Mouse (Mus musculus): ENCODE measurements around the gene Arhgef25. TPM values are rescaled to one million over a fixed set of nuclear protein-coding genes. Genes with fewer than 3 reads are reported as not detected.

The Arhgef25 gene
- polyA plus RNA-seq (2015; fragmentation: Nextera tagmentation; extraction: Ambion mirVana): 1.9 and 2.6 TPM in 2 replicates

GRCm38 (mm10) chr10:127189651-127190381 lies at the start of gene Arhgef25:
Gene Arhgef25, minus strand, starts transcription at chr10:127190083.
- TF ChIP-seq CTCF (IDR thresholded peaks at IDR 0.05; ENCODE audit: low read depth) (no peak), EP300 (IDR thresholded peaks at IDR 0.05; ENCODE audit: low read depth) (no peak)
- Histone ChIP-seq H3K4me1 (ENCODE audit: insufficient read depth) (peaks cover 38% of the 10 kb centered on the region), H3K4me2 (ENCODE audit: low read depth, low read length) (peak within 1 kb of the TSS; percentile 90), H3K9ac (replicated peaks) (peak within 1 kb of the TSS; percentile 63), H3K27ac (ENCODE audit: low read depth) (peak within 1 kb of the TSS; percentile 66), H3K36me3 (replicated peaks; ENCODE audit: insufficient read depth, low read length) (no peaks in the 10 kb centered on the region), H3K9me3 (ENCODE audit: low read length) (no peaks in the 10 kb centered on the region; the same call in 1 of the 2 replicates), H3K4me3 (ENCODE audit: low read depth, low read length) (peak within 1 kb of the TSS; percentile 60), H3K27me3 (ENCODE audit: insufficient read depth, low read length) (peaks cover 36% of the 10 kb centered on the region)
- ATAC-seq (peak; percentile 15), DNase-seq (no peak)
- WGBS (ENCODE audit: insufficient replicate concordance): 6% methylated on average over 35 of the region's 35 CpGs

DNA sequence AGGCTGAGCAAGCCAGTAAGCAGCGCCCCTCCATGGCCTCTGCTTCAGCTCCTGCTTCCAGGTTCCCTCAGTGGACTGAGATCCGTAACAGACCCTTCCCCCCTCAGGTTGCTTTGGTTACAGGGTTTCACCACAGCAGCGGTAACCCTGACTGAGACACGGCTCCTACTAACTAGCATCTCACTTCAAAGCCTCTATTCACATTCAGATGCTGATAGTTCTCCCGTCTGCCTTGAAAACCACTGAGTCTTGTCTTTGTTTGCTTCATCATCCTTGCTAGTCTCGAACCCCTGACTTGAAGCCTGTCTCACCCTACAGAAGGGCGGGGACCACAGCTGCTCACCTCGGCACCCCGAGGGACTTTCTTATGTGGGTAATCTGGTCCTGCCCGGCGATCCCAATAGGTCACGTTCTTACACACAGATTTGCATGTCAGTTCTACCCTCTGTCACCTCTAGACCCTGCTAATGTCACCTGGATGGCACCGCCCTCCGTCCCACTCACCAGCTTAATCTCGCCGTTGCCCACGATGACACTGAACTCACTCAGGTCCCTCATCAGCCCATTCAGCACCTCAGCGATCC lies 48.5 kb upstream of the Arhgef25 start:
- Histone ChIP-seq H3K4me3 (ENCODE audit: low read depth, low read length) (no peak overlapping the region), H3K27me3 (ENCODE audit: insufficient read depth, low read length) (peaks cover 19% of the 10 kb centered on the region), H3K36me3 (replicated peaks; ENCODE audit: insufficient read depth, low read length) (no peaks in the 10 kb centered on the region), H3K9me3 (ENCODE audit: low read length) (no peaks in the 10 kb centered on the region), H3K9ac (replicated peaks) (no peak overlapping the region), H3K4me2 (ENCODE audit: low read depth, low read length) (no peak overlapping the region), H3K4me1 (ENCODE audit: insufficient read depth) (no peaks in the 10 kb centered on the region), H3K27ac (ENCODE audit: low read depth) (no peak overlapping the region)
- ATAC-seq (no peak), DNase-seq (no peak)
- WGBS (ENCODE audit: insufficient replicate concordance): 61% methylated on average over 18 of the region's 18 CpGs
- no peak for TF ChIP-seq CTCF (IDR thresholded peaks at IDR 0.05; ENCODE audit: low read depth)
- no peak for TF ChIP-seq EP300 (IDR thresholded peaks at IDR 0.05; ENCODE audit: low read depth)

DNA sequence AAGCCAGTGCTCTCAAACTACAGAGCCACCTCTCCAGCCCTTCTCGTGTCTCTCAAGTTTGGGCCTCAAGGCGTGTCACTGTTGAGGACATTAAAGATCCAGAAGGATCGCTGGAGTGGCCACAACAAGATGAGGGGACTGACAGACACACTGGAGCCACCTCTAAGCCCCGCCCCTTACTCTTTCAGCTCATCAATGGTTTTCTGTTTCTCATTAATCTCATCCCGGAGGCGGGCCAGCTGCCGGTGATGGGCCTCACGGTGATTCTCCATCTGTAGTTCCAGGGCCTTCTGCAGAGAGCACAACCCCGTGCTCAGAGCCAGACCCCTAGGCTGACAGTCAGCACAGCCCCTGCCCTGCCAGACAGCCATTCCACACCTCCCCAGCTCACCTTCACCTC lies 46.7 kb upstream of the Arhgef25 start:
- no peak for DNase-seq
- H3K4me2 ChIP-seq (ENCODE audit: low read depth, low read length): no peak overlapping the region
- no peak for ATAC-seq
- no peaks in the 10 kb centered on the region for H3K9me3 ChIP-seq (ENCODE audit: low read length)
- 63% methylated on average over 9 of the region's 9 CpGs for WGBS (ENCODE audit: insufficient replicate concordance)
- no peak overlapping the region for H3K4me3 ChIP-seq (ENCODE audit: low read depth, low read length)
- H3K9ac ChIP-seq (replicated peaks): no peak overlapping the region
- no peak overlapping the region for H3K27ac ChIP-seq (ENCODE audit: low read depth)
- peaks cover 19% of the 10 kb centered on the region for H3K27me3 ChIP-seq (ENCODE audit: insufficient read depth, low read length)
- no peak for TF ChIP-seq CTCF (IDR thresholded peaks at IDR 0.05; ENCODE audit: low read depth)
- TF ChIP-seq EP300 (IDR thresholded peaks at IDR 0.05; ENCODE audit: low read depth): no peak
- H3K36me3 ChIP-seq (replicated peaks; ENCODE audit: insufficient read depth, low read length): no peaks in the 10 kb centered on the region
- no peaks in the 10 kb centered on the region for H3K4me1 ChIP-seq (ENCODE audit: insufficient read depth)

GRCm38 (mm10) chr10:127233141-127233540 lies 43.3 kb upstream of the Arhgef25 start:
- ATAC-seq (no peak), DNase-seq (no peak)
- Histone ChIP-seq H3K27me3 (ENCODE audit: insufficient read depth, low read length) (peaks cover 7% of the 10 kb centered on the region), H3K27ac (ENCODE audit: low read depth) (no peak overlapping the region), H3K9ac (replicated peaks) (no peak overlapping the region), H3K4me1 (ENCODE audit: insufficient read depth) (no peaks in the 10 kb centered on the region), H3K9me3 (ENCODE audit: low read length) (no peaks in the 10 kb centered on the region), H3K4me3 (ENCODE audit: low read depth, low read length) (no peak overlapping the region), H3K4me2 (ENCODE audit: low read depth, low read length) (no peak overlapping the region), H3K36me3 (replicated peaks; ENCODE audit: insufficient read depth, low read length) (no peaks in the 10 kb centered on the region)
- 77% methylated on average over 9 of the region's 9 CpGs for WGBS (ENCODE audit: insufficient replicate concordance)
- TF ChIP-seq CTCF (IDR thresholded peaks at IDR 0.05; ENCODE audit: low read depth) (peak; percentile 44), EP300 (IDR thresholded peaks at IDR 0.05; ENCODE audit: low read depth) (no peak)

DNA sequence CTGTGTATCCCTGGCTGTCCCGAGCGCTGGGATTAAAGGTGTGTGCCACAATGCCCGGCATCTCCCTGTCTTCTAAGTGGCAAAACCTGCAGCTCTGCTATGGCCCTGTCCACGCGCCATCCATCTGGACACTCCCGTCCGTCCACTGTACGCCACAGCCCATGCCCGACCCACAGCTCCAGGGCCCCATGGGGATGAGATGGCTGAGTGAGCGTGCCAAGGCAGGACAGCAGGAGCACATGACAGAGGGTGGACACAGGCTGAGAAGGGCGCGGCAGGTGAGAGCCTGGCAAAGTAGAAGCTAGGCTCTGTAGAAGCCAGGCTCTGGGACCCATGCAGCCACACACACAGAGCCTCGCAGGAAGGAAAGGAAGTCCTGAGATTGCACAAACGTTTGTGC lies 41.9 kb upstream of the Arhgef25 start:
- Histone ChIP-seq H3K9me3 (ENCODE audit: low read length) (no peaks in the 10 kb centered on the region), H3K9ac (replicated peaks) (no peak overlapping the region), H3K4me1 (ENCODE audit: insufficient read depth) (no peaks in the 10 kb centered on the region; the same call in 1 of the 2 replicates), H3K27me3 (ENCODE audit: insufficient read depth, low read length) (peaks cover 1% of the 10 kb centered on the region), H3K4me3 (ENCODE audit: low read depth, low read length) (no peak overlapping the region), H3K4me2 (ENCODE audit: low read depth, low read length) (no peak overlapping the region), H3K27ac (ENCODE audit: low read depth) (no peak overlapping the region), H3K36me3 (replicated peaks; ENCODE audit: insufficient read depth, low read length) (no peaks in the 10 kb centered on the region)
- DNase-seq: no peak
- no peak for TF ChIP-seq EP300 (IDR thresholded peaks at IDR 0.05; ENCODE audit: low read depth)
- no peak for TF ChIP-seq CTCF (IDR thresholded peaks at IDR 0.05; ENCODE audit: low read depth)
- 76% methylated on average over 14 of the region's 14 CpGs for WGBS (ENCODE audit: insufficient replicate concordance)
- ATAC-seq: no peak

GRCm38 (mm10) chr10:127230693-127231092 lies 40.8 kb upstream of the Arhgef25 start:
- 49% methylated on average over 12 of the region's 12 CpGs for WGBS (ENCODE audit: insufficient replicate concordance)
- Histone ChIP-seq H3K27ac (ENCODE audit: low read depth) (no peak overlapping the region), H3K4me2 (ENCODE audit: low read depth, low read length) (no peak overlapping the region), H3K4me1 (ENCODE audit: insufficient read depth) (peaks cover 4% of the 10 kb centered on the region; the same call in 1 of the 2 replicates), H3K27me3 (ENCODE audit: insufficient read depth, low read length) (no peaks in the 10 kb centered on the region; the same call in none of the 2 replicates), H3K4me3 (ENCODE audit: low read depth, low read length) (no peak overlapping the region), H3K36me3 (replicated peaks; ENCODE audit: insufficient read depth, low read length) (no peaks in the 10 kb centered on the region), H3K9ac (replicated peaks) (no peak overlapping the region), H3K9me3 (ENCODE audit: low read length) (no peaks in the 10 kb centered on the region)
- DNase-seq (no peak), ATAC-seq (no peak)
- TF ChIP-seq EP300 (IDR thresholded peaks at IDR 0.05; ENCODE audit: low read depth): no peak
- no peak for TF ChIP-seq CTCF (IDR thresholded peaks at IDR 0.05; ENCODE audit: low read depth)
